Mouse (Mus musculus): ENCODE results near the gene Yars.

DNA sequence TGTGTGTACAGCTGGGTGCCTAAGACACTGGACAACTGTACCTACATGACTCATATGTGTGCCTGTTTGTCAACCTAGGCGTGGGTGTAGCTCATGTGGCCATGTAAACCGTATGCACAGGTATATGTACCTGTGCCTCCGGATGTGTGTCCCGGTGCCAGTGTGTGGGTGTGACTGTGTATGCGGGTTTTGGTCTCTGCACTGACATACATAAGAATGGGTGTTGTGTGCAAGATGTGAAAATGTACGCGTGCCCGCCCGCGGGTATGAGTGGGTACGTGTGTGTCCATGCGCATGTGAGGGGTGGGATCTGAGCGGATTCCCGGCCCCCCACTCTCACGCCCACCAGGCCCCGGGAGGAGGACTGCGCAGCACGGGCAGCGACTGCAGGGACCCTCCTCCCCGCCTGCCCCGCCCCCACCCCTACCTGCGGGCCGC, 49.0 kb downstream of the Yars start:
- TF ChIP-seq CTCF (IDR thresholded peaks at IDR 0.05; ENCODE audit: control insufficient read depth, insufficient read depth, insufficient replicate concordance, low read depth, low read length) (no peak), POLR2A (IDR thresholded peaks at IDR 0.05; ENCODE audit: control insufficient read depth, low read depth, low read length) (no peak)

Measured in testis, adult 2 months (tissue).